22 mouse cellular contexts compared by ENCODE assay signal in the genomic region with DNA sequence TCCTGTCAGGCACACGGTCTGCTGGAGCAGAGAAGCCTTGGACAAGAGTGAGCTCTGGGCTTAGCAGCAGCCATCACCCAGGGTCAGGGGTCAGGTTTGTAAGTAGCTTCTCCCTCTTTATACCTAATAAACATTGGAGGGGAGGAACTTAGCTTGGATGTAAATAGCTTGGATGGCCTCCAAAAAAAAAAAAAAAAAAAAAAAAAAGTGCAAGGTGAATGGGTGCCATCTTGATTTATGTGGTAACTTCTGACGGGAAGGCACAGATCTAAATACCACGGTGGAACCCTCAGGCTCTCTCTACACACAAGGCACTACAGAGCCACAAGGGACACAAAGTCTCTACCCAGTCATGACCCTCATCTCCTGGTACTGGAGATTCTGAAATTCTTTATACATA. TPM values are rescaled to one million over a fixed set of nuclear protein-coding genes. Genes with fewer than 3 reads are reported as not detected.
DNase-seq lines count a peak whose midpoint lies in the region; TF ChIP-seq lines count a peak whose summit lies in the region.
"Had no signal": no experiment of that assay in that cellular context is flagged by ENCODE, and none has a peak within 500 bp of the region (broad histone marks: within the 10 kb centered on the region; RNA-seq: fewer than 3 reads in every experiment).

No protein-coding gene starts in this region.

- H3K27ac ChIP-seq in heart, adult 2 months: peak overlapping the region; percentile 12; the same call in 1 of the 2 replicates
- H3K27ac ChIP-seq in CH12.LX (ENCODE audit: insufficient read depth, low read depth) (no peak overlapping the region), MEL (ENCODE audit: control insufficient read depth, low read depth, low read length) (no peak overlapping the region)
- H3K27ac ChIP-seq: embryonic facial prominence, embryonic 10.5 days; embryonic facial prominence, embryonic 13.5 days; forebrain, embryonic 13.5 days; hindbrain, embryonic 12.5 days; hindbrain, embryonic 15.5 days had no signal

- no peak for TF ChIP-seq POLR2A in heart, adult 2 months (IDR thresholded peaks at IDR 0.05; ENCODE audit: insufficient read depth, low read depth, low read length)
- TF ChIP-seq POLR2A in CH12.LX (IDR thresholded peaks at IDR 0.05; ENCODE audit: low read depth, low read length): no peak
- no peak for TF ChIP-seq POLR2A in MEL (IDR thresholded peaks at IDR 0.05; ENCODE audit: control insufficient read depth in 1 of 2, insufficient read depth in 1 of 2, low read depth in 1 of 2, low read length in 2 of 2, poor library complexity in 1 of 2)

- peaks cover 20% of the 10 kb centered on the region for H3K79me2 ChIP-seq in heart, adult 2 months (replicated peaks; ENCODE audit: control insufficient read depth, insufficient read depth, low read length)
- H3K79me2 ChIP-seq in CH12.LX (replicated peaks; ENCODE audit: control insufficient read depth, extremely low read depth, insufficient read depth, poor library complexity, severe bottlenecking) (peaks cover 90% of the 10 kb centered on the region), MEL (ENCODE audit: control insufficient read depth, insufficient read depth, low read length, poor library complexity) (no peaks in the 10 kb centered on the region)

- no peak overlapping the region for H3K4me2 ChIP-seq in CH12.LX (ENCODE audit: insufficient read depth, low read depth, poor library complexity, severe bottlenecking)
- H3K4me2 ChIP-seq: embryonic facial prominence, embryonic 13.5 days; forebrain, embryonic 13.5 days; heart, embryonic 11.5 days; hindbrain, embryonic 12.5 days; hindbrain, embryonic 15.5 days had no signal

- no peak for TF ChIP-seq CTCF in heart, adult 2 months (IDR thresholded peaks at IDR 0.05)
- TF ChIP-seq CTCF in CH12.LX (conservative IDR thresholded peaks at IDR 0.05 in 1 of 2, IDR thresholded peaks at IDR 0.05 in 1 of 2; ENCODE audit: low read depth in 2 of 2, low read length in 2 of 2) (no peak), MEL (IDR thresholded peaks at IDR 0.05 in 2 of 3, conservative IDR thresholded peaks at IDR 0.05 in 1 of 3; ENCODE audit: control insufficient read depth in 1 of 3, insufficient read depth in 1 of 3, low read depth in 2 of 3, low read length in 3 of 3, poor library complexity in 1 of 3, severe bottlenecking in 1 of 3) (no peak)

- H3K36me3 ChIP-seq in heart, adult 2 months (ENCODE audit: control insufficient read depth, insufficient read depth, low read length): peaks cover 11% of the 10 kb centered on the region
- peaks cover 39 to 88% of the 10 kb centered on the region in 2 experiments for H3K36me3 ChIP-seq in CH12.LX (replicated peaks in 1 of 2; ENCODE audit: control insufficient read depth in 1 of 2, insufficient read depth in 1 of 2, low read length in 1 of 2)
- no peaks in the 10 kb centered on the region for H3K36me3 ChIP-seq in MEL (ENCODE audit: control insufficient read depth in 1 of 2, insufficient read depth in 2 of 2, low read length in 2 of 2)
- H3K36me3 ChIP-seq: embryonic facial prominence, embryonic 10.5 days; embryonic facial prominence, embryonic 13.5 days; hindbrain, embryonic 12.5 days; hindbrain, embryonic 15.5 days had no signal

- TF ChIP-seq EP300 in heart, adult 2 months (IDR thresholded peaks at IDR 0.05; ENCODE audit: insufficient read depth, low read depth, low read length): no peak
- TF ChIP-seq EP300 in CH12.LX (IDR thresholded peaks at IDR 0.05; ENCODE audit: low read length): no peak
- no peak for TF ChIP-seq EP300 in MEL (IDR thresholded peaks at IDR 0.05; ENCODE audit: low read depth in 1 of 2, low read length in 2 of 2)

- H3K4me1 ChIP-seq in heart, adult 2 months (ENCODE audit: control insufficient read depth, insufficient read depth, low read length): peaks cover 64% of the 10 kb centered on the region
- H3K4me1 ChIP-seq in CH12.LX (ENCODE audit: control insufficient read depth in 1 of 2, insufficient read depth in 2 of 2) (peaks cover 68 to 94% of the 10 kb centered on the region in 2 experiments), MEL (ENCODE audit: control insufficient read depth in 1 of 2, insufficient read depth in 2 of 2, low read length in 2 of 2) (peaks cover 0 to 4% of the 10 kb centered on the region in 2 experiments; a peak in 1 of 4 replicates)

- DNase-seq in heart, adult 2 months: no peak
- DNase-seq in heart, adult 18-20 months: no peak
- DNase-seq in CH12.LX (ENCODE audit: extremely low read depth) (no peak), MEL (ENCODE audit: low read depth, low spot score) (no peak)
- DNase-seq in adrenal gland, postnatal 4 days (ENCODE audit: low spot score in 2 of 2): no peak
- DNase-seq in retina, embryonic 14.5 days (ENCODE audit: low spot score): no peak
- DNase-seq: adrenal gland, postnatal 10 days; adrenal gland, postnatal 36 days; cerebellum, adult 11-12 months; cerebellum, adult 8-10 months; cerebellum, postnatal 10 days; cerebellum, postnatal 36 days; embryo, embryonic 11 days; gastrocnemius, postnatal 14 days had no signal

- intact Hi-C loops in heart, adult 2 months (cut with DNase I): no loop called here

- in situ Hi-C loops in CH12.LX (cut with MboI; ENCODE audit: low pct_ligation_motif_present, low pct_unique_long_range_greater_than_20kb, low sequenced_read_pairs): no loop called here

- no peak overlapping the region for H3K4me3 ChIP-seq in heart, adult 2 months
- H3K4me3 ChIP-seq in CH12.LX (replicated peaks in 1 of 3; ENCODE audit: low read depth in 2 of 3, low read length in 2 of 3, poor library complexity in 1 of 3) (no peak overlapping the region), MEL (ENCODE audit: control insufficient read depth in 1 of 2, insufficient read depth in 1 of 2, low read depth in 2 of 2, low read length in 2 of 2) (no peak overlapping the region)
- H3K4me3 ChIP-seq: embryonic facial prominence, embryonic 10.5 days; embryonic facial prominence, embryonic 13.5 days; erythroblast, embryonic 14.5 days; forebrain, embryonic 13.5 days; hindbrain, embryonic 12.5 days; hindbrain, embryonic 15.5 days had no signal

- WGBS in heart, adult 2 months: 71% methylated on average over 3 of the region's 3 CpGs

- dilution Hi-C loops in CH12.LX (cut with MboI; ENCODE audit: extremely low pct_ligation_motif_present, extremely low pct_unique_long_range_greater_than_20kb, low sequenced_read_pairs): no loop called here

- no peaks in the 10 kb centered on the region for H3K27me3 ChIP-seq in heart, adult 2 months (ENCODE audit: control insufficient read depth, insufficient read depth, low read length)
- no peaks in the 10 kb centered on the region for H3K27me3 ChIP-seq in CH12.LX (replicated peaks)
- H3K27me3 ChIP-seq in MEL (ENCODE audit: control insufficient read depth in 1 of 2, insufficient read depth in 2 of 2, low read length in 2 of 2): no peaks in the 10 kb centered on the region
- H3K27me3 ChIP-seq: embryonic facial prominence, embryonic 13.5 days; forebrain, embryonic 13.5 days; hindbrain, embryonic 12.5 days; hindbrain, embryonic 15.5 days; Patski had no signal

- H3K9me3 ChIP-seq in CH12.LX (replicated peaks; ENCODE audit: low read length) (no peaks in the 10 kb centered on the region), MEL (replicated peaks; ENCODE audit: insufficient read depth, low read length) (no peaks in the 10 kb centered on the region)
- H3K9me3 ChIP-seq: embryonic facial prominence, embryonic 10.5 days; embryonic facial prominence, embryonic 13.5 days; forebrain, embryonic 13.5 days; hindbrain, embryonic 12.5 days; hindbrain, embryonic 15.5 days had no signal

- H3K9ac ChIP-seq in heart, adult 2 months (ENCODE audit: low read depth, low read length): no peak overlapping the region
- H3K9ac ChIP-seq in CH12.LX (ENCODE audit: insufficient read depth, low read depth): no peak overlapping the region
- no peak overlapping the region for H3K9ac ChIP-seq in MEL (ENCODE audit: control insufficient read depth, low read depth, low read length, poor library complexity, severe bottlenecking)
- H3K9ac ChIP-seq: embryonic facial prominence, embryonic 13.5 days; forebrain, embryonic 13.5 days; hindbrain, embryonic 12.5 days; hindbrain, embryonic 15.5 days had no signal

- TF ChIP-seq RAD21 in CH12.LX (IDR thresholded peaks at IDR 0.05; ENCODE audit: low read depth, low read length): no peak
- no peak for TF ChIP-seq RAD21 in MEL (IDR thresholded peaks at IDR 0.05; ENCODE audit: low read depth, low read length)

TF ChIP-seq in CH12.LX, 34 proteins besides CTCF, POLR2A, EP300 and RAD21:
- TF ChIP-seq ZNF384 (IDR thresholded peaks at IDR 0.05; ENCODE audit: low read depth, low read length): peak; percentile 66; the same call in 1 of the 2 replicates
- TF ChIP-seq PAX5 (IDR thresholded peaks at IDR 0.05; ENCODE audit: low read length): no peak

TF ChIP-seq in MEL, 35 proteins besides CTCF, POLR2A, EP300 and RAD21:
- TF ChIP-seq ZC3H11A (IDR thresholded peaks at IDR 0.05; ENCODE audit: low read depth, low read length) (no peak), ZMIZ1 (IDR thresholded peaks at IDR 0.05; ENCODE audit: low read depth, low read length) (no peak), ELF1 (IDR thresholded peaks at IDR 0.05; ENCODE audit: low read depth, low read length) (no peak), ZNF384 (IDR thresholded peaks at IDR 0.05; ENCODE audit: low read depth, low read length) (peak; percentile 82)

RNA-seq across cellular contexts. Expression of a gene that starts 42.1 kb away (rescaled TPM):
- 10 to 100 TPM; 54.1 to 56.0 TPM for total RNA-seq in heart, adult 2 months (2021)
- 30.7 and 39.6 TPM in 2 replicates for polyA plus RNA-seq in heart, adult 2 months (2012; rRNA removed)
- total RNA-seq in heart, adult 18-20 months (2021): 10 to 100 TPM; 54.1 to 63.2 TPM
- total RNA-seq in CH12.LX (2012; rRNA removed): 47.8 and 49.7 TPM in 2 replicates
- total RNA-seq in CH12.LX (2014; rRNA removed): 108 and 122 TPM in 2 replicates
- 79.7 and 127 TPM in 2 replicates for polyA plus RNA-seq in CH12.LX (2012; ENCODE audit: insufficient read length, low read depth)
- 12.0 and 13.6 TPM in 2 replicates for total RNA-seq in MEL (2012; rRNA removed)
- polyA plus RNA-seq in MEL (2012; ENCODE audit: insufficient read depth in 1 of 2, insufficient read length in 2 of 2, low read depth in 1 of 2, low replicate concordance in 2 of 2, missing spikeins in 1 of 2): 10 to 100 TPM in 1 of 2 experiments, not detected in 1; 13.2 TPM
- total RNA-seq in adrenal gland, postnatal 4 days (2021): 10 to 100 TPM; 30.3 to 31.5 TPM
